Mouse (Mus musculus) right cerebral cortex, adult 2 months (tissue): ENCODE measurements around the gene Gna15.

ENCODE experiments used
- DNase-seq, 2 experiments: peaks; one replicate each; pipeline ENCODE4 v3.0.0; 2021 to 2022; ENCODE audit warnings: low spot score in 2 of 2

Gna15 gene

DNA sequence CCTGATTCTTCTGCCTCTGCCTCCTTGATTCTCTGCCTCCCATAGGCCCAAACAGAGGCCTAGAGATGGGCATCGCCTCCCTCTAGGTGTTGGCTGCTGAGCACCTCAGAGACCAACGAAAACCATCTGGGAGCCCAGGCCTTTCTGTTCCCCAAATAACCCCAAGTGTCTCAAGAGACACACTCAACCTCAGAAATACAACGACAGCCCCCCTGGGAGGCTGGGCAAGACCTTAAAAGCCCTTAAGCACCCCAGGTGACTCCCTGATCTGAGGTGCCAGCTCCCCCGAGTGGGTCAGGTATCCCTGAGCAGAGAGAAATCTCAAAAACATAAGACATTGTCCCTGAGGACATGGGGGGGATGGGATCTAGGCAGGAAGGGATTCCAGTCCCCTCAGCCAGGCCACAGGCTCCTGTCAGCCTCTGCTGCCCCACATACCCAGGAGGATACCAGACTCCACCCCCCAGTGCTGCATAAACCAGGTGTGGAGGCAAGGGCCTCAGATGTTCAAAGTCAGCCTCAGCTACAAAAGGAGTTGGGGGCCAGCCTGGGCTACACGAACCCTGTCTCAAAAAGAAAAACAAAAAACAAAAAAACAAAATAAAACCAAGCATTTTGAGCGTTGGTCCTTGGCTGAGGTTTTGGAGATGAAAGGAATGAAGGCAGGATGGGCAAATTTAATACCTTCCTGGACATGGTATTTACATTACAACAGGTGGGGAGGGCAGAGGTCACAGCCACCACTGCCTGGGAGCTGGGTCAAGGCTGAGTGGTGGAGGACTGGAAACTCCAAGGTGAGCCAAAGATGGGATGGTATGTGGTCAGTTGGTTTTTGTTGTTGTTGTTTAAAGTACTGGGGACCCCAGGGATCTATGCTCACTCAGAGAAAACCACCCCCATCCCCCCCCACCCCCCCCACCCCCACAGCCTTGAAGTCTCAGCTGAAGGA, 30.1 kb upstream of the Gna15 start:
- no peak for DNase-seq

DNA sequence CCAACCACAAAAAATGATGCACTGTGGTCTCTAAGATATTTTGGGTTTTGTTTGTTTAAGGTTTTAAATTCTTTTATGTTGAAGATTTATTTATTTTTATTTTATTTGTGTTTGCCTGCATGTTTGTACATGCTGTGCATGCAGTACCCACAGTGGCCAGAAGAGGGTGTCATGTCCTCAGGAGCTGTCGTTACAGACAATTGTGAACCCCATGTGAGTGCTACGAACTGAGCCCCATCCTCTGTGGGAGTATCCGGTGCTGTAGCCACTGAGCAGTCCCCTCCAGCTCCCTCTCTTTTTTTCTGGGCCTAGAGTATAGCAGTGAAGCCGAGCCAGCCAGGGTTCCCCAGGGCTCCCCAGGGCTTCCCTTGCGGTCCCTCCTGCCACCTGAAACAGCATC, 29.2 kb upstream of the Gna15 start:
- no peak for DNase-seq

DNA sequence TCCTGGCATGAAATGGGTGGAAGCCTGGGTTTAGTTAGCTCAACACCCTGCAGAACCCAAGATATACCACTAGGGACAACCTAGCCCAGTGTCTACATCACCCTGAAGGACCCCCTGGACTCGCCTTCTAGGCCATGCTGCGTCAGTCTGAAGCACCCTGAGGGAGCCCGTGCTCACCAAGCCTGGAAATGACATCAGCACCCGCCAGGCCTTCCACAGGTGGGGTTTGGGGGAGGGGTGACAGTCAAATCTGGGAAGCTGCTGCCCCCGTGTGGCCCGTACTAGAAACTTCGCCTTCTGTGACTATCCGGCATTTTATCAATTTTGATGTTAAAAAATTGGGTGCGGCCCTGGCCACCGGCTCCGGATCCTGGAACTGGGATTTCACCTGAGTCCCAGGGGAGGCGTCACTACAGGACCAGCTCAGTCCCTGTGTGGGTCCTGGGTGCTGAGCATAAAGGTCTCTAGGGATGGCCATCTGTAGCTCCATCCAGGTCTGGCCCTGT, 27.6 kb upstream of the Gna15 start:
- DNase-seq, result peak; percentile 83

DNA sequence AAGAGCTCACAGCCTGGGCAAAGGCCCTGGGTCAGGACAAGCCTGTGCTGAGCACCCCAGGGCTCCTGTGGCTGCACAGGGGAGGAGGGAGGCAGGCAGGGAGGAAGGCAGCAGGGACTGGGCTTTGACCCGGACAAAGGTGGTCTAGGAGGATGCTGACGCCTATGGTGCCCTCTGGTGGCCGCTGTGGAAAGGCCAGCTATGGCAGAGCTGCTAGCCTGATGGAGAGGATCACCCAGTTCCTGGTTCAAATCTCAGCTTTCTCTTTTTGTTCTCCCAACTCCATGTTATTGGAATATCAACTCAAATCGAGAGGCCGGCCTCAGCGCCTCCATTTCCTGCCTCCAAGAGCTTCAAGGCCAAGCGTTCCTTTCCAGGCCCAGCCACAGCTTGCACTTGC, 26.2 kb upstream of the Gna15 start:
- DNase-seq, result no peak

DNA sequence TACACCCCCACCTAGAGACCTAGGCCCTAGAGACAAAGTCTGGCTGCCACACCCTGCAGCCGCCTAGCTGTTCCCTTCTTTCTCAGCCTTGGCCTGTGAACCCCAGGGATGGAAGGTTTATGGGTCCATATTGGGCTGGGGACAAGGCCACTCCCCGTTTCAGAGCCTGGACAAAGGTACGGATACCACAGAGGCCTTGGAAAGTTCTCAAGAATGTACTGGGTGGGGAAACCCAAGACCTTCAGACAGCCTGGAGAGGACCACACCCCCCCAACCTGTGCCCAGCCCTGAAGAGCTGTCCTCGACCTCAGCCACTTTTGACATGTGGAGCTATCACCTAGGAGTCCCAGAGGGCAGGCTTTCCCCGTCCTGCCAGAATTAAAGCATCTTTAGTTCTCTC, 24.9 kb upstream of the Gna15 start:
- DNase-seq, result no peak

DNA sequence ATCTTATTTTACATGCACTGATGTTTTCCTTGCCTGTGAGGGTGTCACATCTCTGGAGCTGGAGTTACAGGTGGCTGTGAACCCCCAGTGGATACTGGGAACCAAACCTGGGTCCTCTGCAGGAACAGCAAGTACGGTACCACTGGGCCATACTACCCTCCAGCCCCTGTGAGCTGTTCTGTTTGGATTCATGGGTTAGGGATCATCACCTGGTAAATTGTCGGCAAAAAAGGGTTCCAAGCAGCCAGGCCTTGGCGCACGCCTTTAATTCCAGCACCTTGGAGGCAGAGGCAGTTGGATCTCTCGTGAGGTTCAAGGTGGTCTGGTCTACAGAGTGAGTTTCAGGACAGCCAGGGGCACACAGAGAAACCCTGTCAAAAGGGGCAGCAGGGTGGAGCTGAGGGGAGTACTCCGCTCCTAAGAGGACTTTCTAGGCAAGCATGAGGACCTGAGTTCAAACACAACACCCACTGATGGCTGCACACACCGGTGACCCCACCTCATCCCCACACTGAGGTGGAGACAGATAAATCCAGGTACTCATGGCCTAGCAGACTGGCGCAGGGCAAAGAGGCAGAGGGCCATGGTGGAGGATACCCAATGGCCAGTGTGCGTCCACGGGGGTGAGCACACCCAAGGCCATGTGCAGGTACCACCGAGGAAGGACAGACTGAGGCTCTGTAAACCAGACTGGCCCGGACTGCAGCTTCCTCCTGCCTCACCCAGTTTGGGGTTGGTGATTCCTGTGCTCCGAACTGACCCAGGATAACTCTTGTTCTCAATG, 23.0 kb upstream of the Gna15 start:
- no peak for DNase-seq

DNA sequence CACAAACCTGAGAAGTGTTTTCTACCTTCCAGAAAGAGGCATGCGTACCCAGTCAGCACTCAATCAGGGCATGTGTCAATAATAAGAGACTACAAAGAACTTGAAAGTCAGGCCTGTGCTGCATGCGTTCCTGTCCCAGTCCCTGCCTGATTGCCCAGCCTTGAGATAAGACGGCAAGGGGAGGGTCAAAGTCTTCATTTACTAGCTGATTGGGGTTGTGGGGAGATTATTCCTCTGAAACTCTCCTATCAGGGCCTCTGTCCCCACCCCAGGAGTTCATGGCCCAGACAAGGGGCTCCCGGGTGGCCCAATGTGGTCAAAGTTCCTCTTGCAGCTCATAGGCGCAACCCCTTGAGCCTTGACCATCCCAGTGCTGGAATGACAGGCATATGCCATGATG, 22.3 kb upstream of the Gna15 start:
- no peak for DNase-seq

DNA sequence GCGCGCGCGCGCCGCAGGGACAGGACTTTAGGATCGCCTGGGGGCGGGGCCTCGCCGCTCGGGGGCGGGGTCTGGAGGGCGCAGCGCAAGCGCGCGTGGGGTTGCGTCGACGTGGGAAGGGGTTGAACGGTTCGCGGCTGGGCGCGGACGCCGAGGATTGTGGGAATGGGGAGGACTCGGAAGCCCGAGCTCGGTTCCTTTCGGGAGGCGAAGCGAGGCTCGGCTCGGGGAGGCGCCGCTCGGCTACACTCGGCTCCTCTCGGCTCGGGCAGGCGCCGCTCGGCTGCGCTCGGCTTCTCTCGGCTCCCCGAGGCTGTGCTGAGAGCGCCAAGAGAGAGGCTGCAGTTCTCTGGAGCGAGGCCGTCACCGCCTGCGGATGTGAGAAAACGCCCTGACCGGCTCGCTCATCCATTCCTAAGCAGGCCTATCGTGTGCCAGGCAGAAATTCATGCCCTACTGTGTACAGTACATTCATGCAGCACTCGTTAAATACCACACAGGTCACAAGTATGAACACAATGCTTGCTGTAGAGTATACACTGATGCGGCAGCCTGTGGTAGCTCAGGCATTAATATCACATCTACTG, 21.2 kb upstream of the Gna15 start, which contains the start of gene Gna11:
Gene Gna11, minus strand, starts transcription at position 30 of the 587 bp plus-strand sequence.
- peak; percentile 99 for DNase-seq

DNA sequence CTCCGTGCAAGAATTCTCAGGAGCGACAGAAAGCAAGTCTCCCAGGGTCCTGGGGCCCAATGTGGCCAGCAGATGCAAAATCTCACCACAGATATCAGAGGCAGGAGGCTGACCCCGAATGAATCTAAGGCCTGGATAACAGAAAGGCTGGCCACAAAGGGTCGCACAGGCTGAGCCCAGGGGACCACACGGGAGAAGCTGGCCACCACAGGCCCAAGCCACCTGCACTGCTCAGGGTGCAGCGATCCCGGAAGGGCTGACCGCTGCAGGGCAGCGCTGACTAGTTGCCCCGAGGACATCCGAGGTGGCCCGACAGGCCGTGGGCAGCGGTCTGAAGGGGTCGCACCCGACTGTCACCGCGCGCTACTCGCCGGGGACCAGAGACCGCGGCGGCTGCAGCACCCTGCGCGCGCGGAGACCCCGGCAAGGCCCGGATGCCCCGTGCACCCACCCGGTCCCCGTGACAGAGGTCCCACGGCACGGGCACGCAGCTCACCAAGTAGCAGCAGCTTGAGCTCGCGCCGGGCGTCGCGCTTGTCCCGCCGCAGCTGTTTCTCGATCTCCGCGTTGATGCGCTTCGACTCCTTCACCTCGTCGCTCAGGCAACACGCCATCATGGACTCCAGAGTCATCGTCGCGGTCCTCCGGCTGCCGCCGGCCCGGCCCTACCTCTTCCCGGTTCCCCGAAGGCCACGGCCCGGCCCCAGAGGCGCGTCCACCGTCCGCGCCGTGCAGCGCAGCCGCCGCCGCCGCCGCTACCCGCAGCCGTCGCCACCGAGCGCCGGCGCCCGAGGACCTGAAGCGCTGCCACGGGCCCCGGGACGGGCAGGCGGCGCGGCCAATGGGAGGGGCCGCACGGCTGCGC, 20.5 kb upstream of the Gna15 start:
- DNase-seq, result no peak

DNA sequence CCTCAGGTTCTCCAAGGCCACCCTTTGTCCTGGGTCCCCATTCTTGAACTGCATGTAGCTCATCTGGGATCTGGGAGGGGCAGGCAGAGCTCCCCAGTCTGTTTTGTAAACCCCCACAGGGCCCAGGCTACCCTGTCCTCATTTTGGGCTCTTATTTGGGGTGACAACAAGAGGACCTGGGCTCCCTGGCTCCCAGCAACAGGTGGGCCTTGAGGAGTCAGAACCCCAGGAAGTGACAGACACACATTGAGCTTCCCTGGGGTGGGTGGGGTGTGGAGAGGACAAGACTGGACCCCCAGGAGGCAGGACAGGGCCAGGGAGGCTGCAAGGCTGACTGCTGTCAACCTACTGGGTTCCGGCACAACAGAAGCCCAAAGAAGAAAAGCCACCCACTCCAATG, 19.6 kb upstream of the Gna15 start:
- DNase-seq, result no peak

DNA sequence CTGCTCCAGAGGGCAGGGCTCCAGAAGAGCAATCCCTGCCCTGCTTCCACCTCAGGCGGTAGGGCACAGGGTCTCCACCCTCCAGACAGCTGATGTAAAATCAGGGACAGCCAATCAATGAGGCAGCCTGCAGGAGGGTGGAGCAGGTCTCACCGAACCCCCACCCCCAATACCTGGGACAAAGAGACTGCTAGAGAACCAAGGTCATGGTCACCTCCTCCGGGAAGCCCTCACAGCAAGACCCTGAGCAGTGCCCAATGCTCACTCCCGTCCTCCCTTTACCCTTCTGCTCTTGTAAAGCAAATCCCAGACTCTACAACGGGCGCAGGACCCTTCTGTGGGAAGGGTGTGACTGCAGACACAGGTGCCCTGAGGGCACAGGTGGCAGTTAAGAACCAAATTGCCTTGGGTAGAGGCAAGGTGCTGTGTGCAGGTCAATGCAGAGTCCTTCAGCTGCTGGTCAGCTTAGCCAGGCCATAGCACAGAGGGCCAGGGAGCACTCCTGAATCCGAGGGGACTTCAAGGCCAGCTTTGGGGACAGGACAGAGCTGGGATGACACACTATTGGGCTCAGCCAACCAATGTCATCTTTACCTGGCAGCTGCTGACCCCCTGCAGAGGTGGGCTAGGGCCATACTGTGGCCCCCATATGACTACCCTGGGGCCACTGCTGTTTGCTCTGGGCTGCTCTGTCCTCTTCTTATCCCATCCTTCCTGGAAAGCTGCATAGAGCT, 18.9 kb upstream of the Gna15 start:
- no peak for DNase-seq

DNA sequence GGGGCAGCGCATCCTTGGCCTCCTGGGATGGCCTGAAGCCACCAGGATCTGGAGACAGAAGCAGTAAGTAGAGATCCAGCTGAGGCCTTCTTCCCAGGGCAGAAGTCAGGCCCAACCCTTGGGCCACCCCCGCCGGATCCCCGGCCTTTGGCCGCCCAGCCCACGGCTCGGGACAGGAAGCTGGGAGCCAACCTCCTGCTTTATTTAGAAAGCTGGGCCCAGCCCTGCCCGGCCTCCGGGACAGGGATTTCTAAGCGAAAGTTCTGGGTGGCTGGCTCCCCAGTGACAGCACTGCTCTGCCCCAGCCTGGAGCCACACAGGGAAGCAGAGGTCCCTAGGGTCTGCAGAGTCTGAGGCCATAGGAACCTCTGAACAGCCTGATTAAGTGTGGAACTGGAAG, 17.8 kb upstream of the Gna15 start:
- DNase-seq, result no peak

DNA sequence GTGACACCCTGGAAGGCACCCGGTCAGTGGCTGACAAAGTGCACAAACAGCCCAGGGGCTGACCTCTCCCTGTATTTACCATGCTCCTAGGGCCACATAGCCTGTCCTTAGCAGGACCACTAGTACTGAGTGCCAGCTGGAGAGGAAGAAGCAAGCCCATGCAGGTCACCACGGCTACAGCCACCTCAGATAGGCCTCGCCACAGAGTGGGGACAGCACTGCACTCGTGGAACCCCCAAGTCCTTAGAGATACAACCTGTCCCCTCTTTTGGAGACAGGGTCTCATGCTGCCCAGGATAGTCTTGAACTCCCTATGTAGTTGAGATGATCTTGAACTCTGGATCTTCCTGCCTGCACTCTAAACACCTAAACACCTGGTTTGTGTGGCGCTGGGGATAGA, 17.3 kb upstream of the Gna15 start:
- DNase-seq, result no peak

DNA sequence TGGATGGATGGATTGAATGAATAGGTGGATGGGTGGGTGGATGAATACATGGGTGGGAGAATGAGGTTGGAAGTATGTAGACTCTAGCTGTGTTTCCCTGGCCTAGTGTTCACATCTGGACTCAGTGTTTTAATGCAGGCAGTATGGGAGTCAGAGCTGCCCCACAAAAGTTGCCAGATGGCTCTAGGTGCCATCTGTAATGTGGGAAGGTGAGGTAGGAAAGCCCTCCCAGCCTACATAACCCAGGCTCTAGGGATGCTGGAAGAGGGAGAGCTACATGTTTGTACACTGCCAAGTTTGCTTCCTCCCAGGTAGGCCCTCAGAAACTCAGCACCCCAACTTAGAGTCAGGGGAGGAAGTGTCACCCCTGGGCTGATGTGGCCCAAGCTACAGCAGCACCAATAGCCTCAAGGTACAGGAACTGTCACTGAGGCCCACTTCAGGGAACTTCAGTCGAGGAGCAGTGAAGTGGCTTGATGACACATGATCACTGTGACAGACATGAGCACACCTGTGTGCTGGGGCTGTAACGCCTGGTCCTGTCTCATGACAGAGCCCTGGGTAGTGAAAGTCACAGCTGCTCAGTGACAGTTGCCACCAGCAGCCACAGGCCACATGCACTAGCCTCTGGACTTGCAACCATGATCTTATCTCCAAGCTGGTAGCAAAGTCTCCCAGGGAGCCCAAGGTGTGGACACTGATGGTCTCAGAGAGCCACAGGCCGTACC, 14.5 kb upstream of the Gna15 start:
- DNase-seq, result no peak

DNA sequence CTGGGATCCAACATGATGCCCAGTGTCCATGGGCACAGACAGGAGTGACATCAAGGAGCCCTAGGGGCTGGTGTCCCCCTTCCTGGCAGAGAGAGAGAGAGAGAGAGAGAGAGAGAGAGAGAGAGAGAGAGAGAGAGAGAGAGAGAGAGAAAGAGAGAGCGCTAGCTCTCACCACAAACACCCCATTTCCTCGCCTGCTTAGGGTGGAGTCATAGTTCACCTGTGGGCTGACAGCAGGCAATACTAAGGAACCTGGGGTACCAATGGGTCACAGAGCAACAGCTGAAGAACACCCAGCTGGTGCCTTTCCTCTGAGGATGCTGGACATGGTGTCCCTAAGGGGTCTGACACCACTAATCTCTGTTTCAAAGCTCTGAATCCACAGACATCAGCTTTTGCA, 13.4 kb upstream of the Gna15 start:
- DNase-seq, result no peak

DNA sequence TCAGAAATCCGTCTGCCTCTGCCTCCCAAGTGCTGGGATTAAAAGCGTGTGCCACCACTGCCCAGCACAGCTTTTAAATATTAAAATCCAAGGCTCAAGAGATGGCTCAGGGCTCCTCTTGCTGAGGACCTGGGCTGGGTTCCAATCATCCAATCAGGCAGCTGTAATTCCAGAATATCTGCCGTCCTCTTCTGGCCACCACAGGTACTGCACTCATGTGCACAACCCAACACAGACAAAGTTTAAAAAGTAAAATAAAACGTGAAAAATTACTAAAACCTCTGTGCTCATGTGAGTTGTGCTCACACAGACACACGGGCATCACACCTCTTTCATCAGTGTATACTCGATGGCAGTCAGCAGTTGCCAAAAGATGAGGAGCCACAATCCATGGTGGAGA, 12.7 kb upstream of the Gna15 start:
- no peak for DNase-seq

DNA sequence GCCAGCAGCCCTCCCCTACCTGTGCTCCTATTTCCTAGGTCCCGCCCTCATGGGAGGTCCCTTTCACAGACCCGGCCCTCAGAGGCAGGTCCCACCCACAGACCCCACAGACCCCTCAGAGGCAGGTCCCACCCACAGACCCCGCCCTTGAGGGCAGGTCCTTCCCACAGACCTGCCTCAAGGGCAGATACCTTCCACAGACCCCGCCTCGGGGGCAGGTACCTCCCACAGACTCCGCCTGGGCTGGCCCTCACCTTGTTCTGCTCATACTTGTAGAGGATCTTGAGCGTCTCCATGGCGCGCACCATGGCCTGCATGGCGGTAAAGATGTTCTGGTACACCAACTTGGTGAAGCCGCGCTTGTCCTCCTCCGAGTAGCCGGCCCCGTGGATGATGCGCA, 10.8 kb upstream of the Gna15 start:
- DNase-seq, result no peak

DNA sequence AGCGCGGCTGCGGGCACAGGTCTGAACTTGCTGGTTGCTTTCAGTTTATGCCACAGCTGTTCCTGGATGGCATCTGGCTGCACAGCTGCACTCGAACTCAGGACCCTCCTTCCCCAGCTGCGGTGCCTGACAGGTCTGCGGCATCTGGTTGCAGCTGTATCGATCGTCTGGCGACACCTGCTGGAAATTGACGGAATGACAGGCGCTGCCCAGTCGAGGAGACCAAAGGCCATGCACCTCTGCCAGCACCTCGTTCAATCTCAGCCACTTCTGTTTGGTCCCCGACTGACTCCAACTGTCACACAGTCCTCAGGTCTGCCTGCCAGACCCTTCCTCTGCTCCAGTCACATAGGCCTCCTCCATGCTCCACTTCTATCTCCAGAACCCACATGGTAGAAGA, 2.8 kb upstream of the Gna15 start:
- peak; percentile 71 to 77 for DNase-seq

DNA sequence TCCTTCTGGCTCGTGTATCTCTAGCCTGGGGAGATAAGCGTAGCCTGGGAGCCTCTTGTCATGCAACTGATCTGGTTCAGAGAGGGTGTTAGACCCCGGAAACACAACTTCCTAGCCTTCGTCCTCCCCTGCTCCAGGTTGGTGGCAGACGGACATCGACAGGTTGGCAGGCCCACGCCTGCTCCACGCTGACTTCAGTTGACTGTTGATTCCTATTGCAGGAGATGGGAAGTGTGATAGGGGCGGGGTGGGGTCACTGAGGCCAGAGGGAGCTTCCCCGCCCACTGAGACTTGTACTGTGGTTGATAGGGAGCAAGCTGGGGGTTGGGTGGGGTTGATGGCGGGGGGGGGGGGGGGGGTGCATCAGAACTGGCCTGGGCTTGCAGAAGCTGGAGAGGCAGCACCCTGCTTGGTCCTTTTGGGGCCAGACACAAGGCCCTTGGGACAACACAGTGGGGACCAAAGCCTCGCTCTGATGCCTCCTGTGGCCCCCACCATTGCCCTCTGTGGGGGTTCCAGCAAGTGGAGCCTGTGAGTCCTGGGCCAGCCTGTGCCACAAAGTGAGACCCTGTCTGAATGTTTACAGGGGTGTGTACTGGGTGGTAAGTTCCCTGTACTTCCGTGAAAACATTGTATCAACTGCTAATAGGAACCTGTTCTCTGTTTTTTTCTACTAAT, 1.1 kb upstream of the Gna15 start:
- DNase-seq, result no peak
